Mouse (Mus musculus) kidney, postnatal 0 days (tissue): Measurements from ENCODE around the gene Tnk1. TPM values are rescaled to one million over a fixed set of nuclear protein-coding genes. Genes with fewer than 3 reads are reported as not detected.

Source experiments
- ATAC-seq: fragments of 200-750 bp; cut with Nextera tagmentation; replicated peaks from 2 replicates; pipeline ENCODE4 v1.8.0; 2017; ENCODE audit warnings: low read depth, moderate number of reproducible peaks, moderate TSS enrichment, moderate library complexity; ENCODE audit not compliant: low FRiP score
- DNase-seq: peaks from one replicate; pipeline ENCODE4 v3.0.0-alpha.2; 2016; ENCODE audit warnings: low spot score
- H3K27ac ChIP-seq: fragments of 300-500 bp; sonication (generic); 2 replicates; pipeline ENCODE4 v1.5.1; 2014; ENCODE audit warnings: mild to moderate bottlenecking
- H3K27me3 ChIP-seq: fragments of 300-500 bp; sonication (generic); 2 replicates; pipeline ENCODE4 v1.6.1; 2014; ENCODE audit warnings: low read length, mixed read lengths; ENCODE audit not compliant: insufficient read depth
- H3K36me3 ChIP-seq: fragments of 300-500 bp; sonication (generic); 2 replicates; pipeline ENCODE4 v1.6.1; 2014; ENCODE audit warnings: low read length, mixed read lengths; ENCODE audit not compliant: insufficient read depth
- H3K4me1 ChIP-seq: fragments of 300-500 bp; sonication (generic); replicated peaks from 2 replicates; pipeline ENCODE4 v1.6.1; 2014; ENCODE audit warnings: antibody characterized with exemption, low read length, mixed read lengths; ENCODE audit not compliant: insufficient read depth
- H3K4me2 ChIP-seq: fragments of 300-500 bp; sonication (generic); 2 replicates; pipeline ENCODE4 v1.6.1; 2014; ENCODE audit warnings: mild to moderate bottlenecking, low read length, moderate library complexity, mixed read lengths
- H3K4me3 ChIP-seq: fragments of 300-500 bp; sonication (generic); replicated peaks from 2 replicates; pipeline ENCODE4 v1.5.1; 2014; ENCODE audit warnings: low read depth, low read length
- H3K9ac ChIP-seq: fragments of 300-500 bp; sonication (generic); 2 replicates; pipeline ENCODE4 v1.6.1; 2014; ENCODE audit warnings: low read depth, low read length
- H3K9me3 ChIP-seq: fragments of 300-500 bp; sonication (generic); replicated peaks from 2 replicates; pipeline ENCODE4 v1.6.1; 2016; ENCODE audit warnings: low read length, inconsistent platforms, mixed read lengths
- CTCF ChIP-seq: IDR thresholded peaks from 2 replicates; pipeline ENCODE4 v1.5.1; 2016; ENCODE audit warnings: antibody characterized with exemption, low read depth, mild to moderate bottlenecking, moderate library complexity
- WGBS: fragments of 180-500 bp; shearing (Covaris S2); extraction: QIAGEN DNeasy Blood & Tissue Kit; methylation state at CpG from one replicate; pipeline ENCODE4 v1.1.7; 2014; 5-methylcytosine and 5-hydroxymethylcytosine counted together
- polyA plus RNA-seq: library from polyadenylated mRNA; unstranded; fragments of >200 nt; fragmentation: Nextera tagmentation; extraction: Ambion mirVana; gene quantifications from 2 replicates; pipeline ENCODE4 v1.2.1, GENCODE M21; 2015

Gene Tnk1
- polyA plus RNA-seq, 1 experiment from 2014 or later: 6.3 TPM

DNA sequence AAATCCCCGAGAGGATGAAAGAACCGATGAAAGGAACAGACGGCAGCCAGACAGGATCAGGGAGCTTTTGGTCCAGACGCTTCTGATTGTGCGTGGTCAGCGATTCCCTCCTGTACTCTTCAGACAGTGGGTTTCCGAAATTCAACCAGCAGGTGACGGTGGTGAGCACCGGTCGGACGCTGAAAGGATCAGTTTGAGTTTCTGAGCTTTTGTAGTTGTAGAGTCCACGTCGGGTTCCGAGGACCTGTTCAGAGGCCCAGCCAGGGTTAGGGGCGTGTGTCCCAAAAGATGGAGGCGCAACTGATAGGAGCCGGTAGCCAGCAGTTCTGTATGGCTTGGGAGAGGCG, 21.9 kb upstream of the Tnk1 start:
- Histone ChIP-seq H3K36me3 (no peaks in the 10 kb centered on the region), H3K4me2 (peak overlapping the region; percentile 82), H3K9me3 (no peaks in the 10 kb centered on the region), H3K4me3 (peak overlapping the region; percentile 46), H3K27me3 (no peaks in the 10 kb centered on the region), H3K9ac (peak overlapping the region; percentile 59), H3K27ac (peak overlapping the region; percentile 91), H3K4me1 (peaks cover 27% of the 10 kb centered on the region)
- under 1% methylated on average over 18 of the region's 18 CpGs for WGBS
- peak; percentile 92 for DNase-seq
- peak; percentile 82 for TF ChIP-seq CTCF
- peak; percentile 38; the same call in 1 of the 2 replicates for ATAC-seq

DNA sequence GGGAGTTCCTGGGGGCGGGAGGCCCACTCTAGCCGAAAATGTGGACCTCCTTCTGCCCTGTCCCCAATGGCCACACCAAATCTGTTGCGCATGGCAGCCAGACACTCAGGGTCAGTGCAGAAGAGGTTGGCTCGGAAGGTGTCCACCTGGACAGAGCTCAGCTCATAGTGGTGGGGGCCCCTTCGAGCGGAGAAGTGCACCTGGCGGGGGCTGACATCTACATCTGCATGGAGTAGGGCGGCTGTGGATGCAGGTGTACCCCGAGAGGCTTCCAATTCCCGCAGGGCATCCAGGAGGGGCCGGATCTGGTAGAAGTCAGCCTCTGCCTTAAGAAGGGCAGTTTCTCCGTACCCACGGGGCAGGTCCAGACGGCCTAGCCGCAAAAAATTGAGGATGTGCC, 21.2 kb upstream of the Tnk1 start:
- Histone ChIP-seq H3K27ac (peak overlapping the region; percentile 42; the same call in 1 of the 2 replicates), H3K4me3 (peak overlapping the region; percentile 46), H3K4me1 (peaks cover 27% of the 10 kb centered on the region), H3K4me2 (peak overlapping the region; percentile 82), H3K27me3 (no peaks in the 10 kb centered on the region), H3K9ac (peak overlapping the region; percentile 59), H3K36me3 (no peaks in the 10 kb centered on the region), H3K9me3 (no peaks in the 10 kb centered on the region)
- ATAC-seq (no peak), DNase-seq (no peak)
- WGBS: 49% methylated on average over 15 of the region's 15 CpGs
- TF ChIP-seq CTCF: no peak

DNA sequence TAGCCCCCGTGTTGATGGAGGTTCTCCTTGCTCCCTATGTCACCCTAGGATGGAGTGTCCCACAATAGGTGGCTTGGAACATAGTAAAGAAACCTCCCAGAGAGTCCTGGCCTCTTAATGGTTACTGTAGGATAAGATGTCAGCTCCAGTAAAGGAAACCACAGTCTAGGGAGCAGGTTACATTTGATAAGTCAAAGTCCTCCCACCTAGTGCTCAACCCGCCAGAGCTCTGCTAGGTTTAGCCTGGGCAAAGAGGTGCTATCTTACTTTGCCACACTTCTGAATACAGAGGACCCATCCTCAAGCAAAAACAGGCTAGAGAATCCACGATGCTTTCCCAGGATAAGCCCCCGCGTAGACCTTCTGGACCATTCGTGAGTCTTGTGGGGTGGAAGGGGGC, 20.4 kb upstream of the Tnk1 start:
- TF ChIP-seq CTCF: no peak
- Histone ChIP-seq H3K36me3 (no peaks in the 10 kb centered on the region), H3K27me3 (no peaks in the 10 kb centered on the region), H3K4me1 (peaks cover 27% of the 10 kb centered on the region), H3K27ac (no peak overlapping the region), H3K9me3 (no peaks in the 10 kb centered on the region), H3K9ac (peak overlapping the region; percentile 59; the same call in 1 of the 2 replicates), H3K4me2 (peak overlapping the region; percentile 82), H3K4me3 (peak overlapping the region; percentile 46)
- no peak for ATAC-seq
- WGBS: 80% methylated on average over 6 of the region's 6 CpGs
- DNase-seq: no peak

DNA sequence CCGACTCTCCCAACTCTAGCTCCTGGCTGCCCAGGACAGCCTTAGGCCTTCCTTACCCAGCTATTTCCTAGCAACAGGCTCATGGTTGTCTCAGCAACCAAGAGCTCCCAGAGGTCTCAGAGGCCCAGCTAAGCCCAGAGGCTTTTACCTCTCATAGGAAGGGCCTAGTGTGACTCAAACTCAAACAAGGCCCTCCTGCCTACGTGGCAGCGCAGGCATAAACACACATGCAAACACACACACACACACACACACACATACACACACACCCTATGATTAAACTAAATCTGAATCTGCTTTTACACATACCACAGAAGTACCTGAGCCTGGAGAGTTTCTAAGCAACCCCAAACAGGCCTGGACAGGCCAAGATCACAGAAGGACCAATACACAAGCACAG, 19.9 kb upstream of the Tnk1 start:
- Histone ChIP-seq H3K4me2 (0 out of 2 replicates have a peak overlapping the region, but pooled peaks have one; percentile 82), H3K9ac (no peak overlapping the region)

DNA sequence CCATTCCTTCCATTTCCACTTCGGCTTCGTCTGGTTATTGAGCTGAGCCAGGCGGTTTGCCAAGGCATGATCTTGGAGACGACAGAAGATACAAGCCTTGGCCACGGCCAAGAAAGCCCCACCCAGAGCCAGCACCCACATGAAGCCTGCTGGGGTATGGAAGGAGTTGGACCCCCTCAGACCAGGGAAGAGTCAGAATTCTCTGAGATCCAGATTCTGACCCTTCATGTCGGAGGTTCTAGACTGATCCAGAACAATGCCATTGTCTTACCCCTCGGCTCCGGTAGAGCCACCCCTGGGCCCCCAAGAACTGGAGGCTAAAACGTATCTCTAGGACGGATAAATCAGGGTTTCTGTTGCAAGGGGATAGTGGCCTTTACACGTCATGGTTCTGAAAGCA, 19.3 kb upstream of the Tnk1 start, which contains the start of gene Tmem95:
Tmem95 (minus strand) TSS at position 141 of the 400 bp plus-strand sequence.
- Histone ChIP-seq H3K4me1 (peaks cover 27% of the 10 kb centered on the region), H3K4me2 (peak within 1 kb of the TSS; percentile 82), H3K27me3 (no peaks in the 10 kb centered on the region), H3K9me3 (no peaks in the 10 kb centered on the region), H3K27ac (0 out of 2 replicates have a peak within 1 kb of the TSS, but pooled peaks have one; percentile 25), H3K9ac (no peak within 1 kb of the TSS), H3K36me3 (no peaks in the 10 kb centered on the region), H3K4me3 (no peak within 1 kb of the TSS)
- 84% methylated on average over 11 of the region's 11 CpGs for WGBS
- ATAC-seq (no peak), DNase-seq (no peak)
- no peak for TF ChIP-seq CTCF

More for the DNA sequence above, 19.9 kb upstream of the Tnk1 start:
- Histone ChIP-seq H3K27ac (no peak overlapping the region), H3K9me3 (no peaks in the 10 kb centered on the region), H3K36me3 (no peaks in the 10 kb centered on the region), H3K27me3 (no peaks in the 10 kb centered on the region), H3K4me3 (no peak overlapping the region), H3K4me1 (peaks cover 27% of the 10 kb centered on the region)
- ATAC-seq (no peak), DNase-seq (no peak)
- 90% methylated on average over 3 of the region's 3 CpGs for WGBS
- TF ChIP-seq CTCF: no peak

DNA sequence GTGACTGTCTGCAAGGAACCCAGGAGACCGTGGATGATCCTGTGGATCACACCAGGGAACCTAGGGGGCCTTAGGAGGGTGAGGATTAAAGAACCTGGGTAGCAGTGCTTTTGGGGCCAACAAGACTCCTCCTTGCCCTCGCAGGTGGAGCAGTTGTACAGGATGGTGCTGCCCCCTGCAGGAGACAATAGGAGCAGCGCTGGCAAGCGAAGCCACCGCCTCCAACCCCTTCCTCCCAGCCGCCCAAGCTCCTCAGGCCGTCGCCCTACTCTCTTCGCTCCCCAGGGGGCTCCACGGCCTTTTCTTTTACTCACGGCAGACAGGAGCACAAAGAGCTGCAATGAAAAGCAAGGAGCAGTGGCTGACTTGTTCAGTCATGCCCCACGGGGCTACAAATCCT, 18.3 kb upstream of the Tnk1 start:
- Histone ChIP-seq H3K4me1 (peaks cover 27% of the 10 kb centered on the region), H3K4me3 (no peak overlapping the region)

DNA sequence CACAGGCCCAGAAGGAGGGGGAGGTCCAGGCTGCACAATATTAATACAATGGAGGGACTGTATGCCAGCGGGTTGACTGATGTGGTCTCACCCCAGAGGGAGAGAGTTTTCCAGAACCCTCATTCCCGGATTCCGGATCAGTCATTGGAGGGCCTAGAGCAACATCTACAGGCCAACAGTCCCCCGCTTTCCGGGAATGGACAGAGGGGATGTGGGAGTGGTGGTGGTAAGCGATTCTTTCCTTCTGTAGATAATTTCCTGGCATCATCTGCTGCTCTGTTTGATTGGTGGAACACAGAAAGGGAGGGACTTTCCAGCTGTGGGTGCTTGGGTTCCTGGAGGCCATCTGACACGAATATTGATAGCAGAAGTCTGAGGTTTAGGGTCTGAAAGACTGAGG, 17.7 kb upstream of the Tnk1 start:
- no peak overlapping the region for H3K9ac ChIP-seq
- DNase-seq (peak; percentile 69), ATAC-seq (no peak)
- no peaks in the 10 kb centered on the region for H3K9me3 ChIP-seq
- no peaks in the 10 kb centered on the region for H3K36me3 ChIP-seq
- WGBS: 48% methylated on average over 7 of the region's 7 CpGs
- TF ChIP-seq CTCF: peak; percentile 18; the same call in 1 of the 2 replicates
- H3K27me3 ChIP-seq: no peaks in the 10 kb centered on the region
- no peak overlapping the region for H3K4me2 ChIP-seq
- H3K4me3 ChIP-seq: no peak overlapping the region
- 0 out of 2 replicates have a peak overlapping the region, but pooled peaks have one; percentile 25 for H3K27ac ChIP-seq
- H3K4me1 ChIP-seq: peaks cover 21% of the 10 kb centered on the region

More for the DNA sequence above, 18.3 kb upstream of the Tnk1 start:
- Histone ChIP-seq H3K9ac (no peak overlapping the region), H3K36me3 (no peaks in the 10 kb centered on the region), H3K4me2 (peak overlapping the region; percentile 9; the same call in 1 of the 2 replicates), H3K9me3 (no peaks in the 10 kb centered on the region), H3K27ac (0 out of 2 replicates have a peak overlapping the region, but pooled peaks have one; percentile 25), H3K27me3 (no peaks in the 10 kb centered on the region)
- peak; percentile 95 for DNase-seq
- WGBS: 5% methylated on average over 12 of the region's 12 CpGs
- peak; percentile 97 for TF ChIP-seq CTCF
- ATAC-seq: peak; percentile 43
